Mouse (Mus musculus) liver, embryonic 14.5 days (tissue): ENCODE data around the gene Notum.

Experiments used
- CTCF ChIP-seq: IDR thresholded peaks from 2 replicates; pipeline ENCODE4 v1.5.1; 2016; ENCODE audit warnings: antibody characterized with exemption, low read depth, control low read depth
- EP300 ChIP-seq: IDR thresholded peaks from 2 replicates; pipeline ENCODE4 v1.6.1; 2016; ENCODE audit warnings: antibody characterized with exemption, low read depth

DNA sequence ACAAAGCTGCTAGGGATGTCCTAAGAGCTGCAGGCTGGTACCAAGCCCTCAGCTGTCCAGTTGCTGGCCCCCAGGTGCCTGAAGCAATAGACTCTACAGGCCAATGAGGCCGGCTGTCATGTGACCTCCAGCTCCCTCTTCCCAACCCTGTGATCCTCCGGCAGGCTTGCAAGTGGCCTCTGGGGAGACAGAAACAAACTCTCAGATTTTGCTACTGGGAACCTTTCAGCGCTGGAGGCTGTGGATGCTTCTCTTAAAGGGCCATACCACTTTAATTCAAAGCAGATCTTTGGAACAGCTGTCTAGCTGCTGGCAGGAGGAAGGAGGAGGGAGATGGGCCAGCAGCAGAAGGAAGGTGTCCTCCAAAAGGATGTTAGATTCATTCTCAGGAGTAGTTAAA is 5.6 kb upstream of the Notum start:
- TF ChIP-seq CTCF (no peak), EP300 (no peak)
